Mouse (Mus musculus): ENCODE measurements around the gene Ppfibp1.

Ppfibp1 gene

GRCm38 (mm10) chr6:147042291-147043290, 154.3 kb downstream of the Ppfibp1 start, which contains the start of gene Mrps35:
Mrps35 (plus strand) TSS chr6:147042764.
- peak; percentile 83 for DNase-seq (ENCODE audit: low read depth)

DNA sequence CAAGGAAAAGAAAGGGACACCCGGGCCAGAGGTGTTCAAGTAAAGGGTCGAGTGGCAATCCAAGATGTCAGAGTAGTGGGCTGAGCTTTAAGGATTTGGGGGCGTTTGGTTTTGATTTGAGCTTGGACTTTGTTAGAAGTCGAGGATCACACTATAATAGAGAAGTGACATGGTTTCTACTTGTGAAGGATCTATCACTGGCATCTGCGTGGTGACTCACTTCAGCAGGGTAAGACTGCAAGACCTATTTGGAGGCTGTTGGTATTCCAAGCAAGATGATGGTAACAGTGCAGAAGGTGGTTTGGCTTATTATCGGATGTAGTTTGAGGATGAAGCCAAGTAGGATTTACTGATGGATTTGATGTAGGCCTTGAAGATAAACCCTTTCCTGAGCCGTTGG, 155.3 kb downstream of the Ppfibp1 start:
- peak; percentile 17 for DNase-seq (ENCODE audit: low read depth)

DNA sequence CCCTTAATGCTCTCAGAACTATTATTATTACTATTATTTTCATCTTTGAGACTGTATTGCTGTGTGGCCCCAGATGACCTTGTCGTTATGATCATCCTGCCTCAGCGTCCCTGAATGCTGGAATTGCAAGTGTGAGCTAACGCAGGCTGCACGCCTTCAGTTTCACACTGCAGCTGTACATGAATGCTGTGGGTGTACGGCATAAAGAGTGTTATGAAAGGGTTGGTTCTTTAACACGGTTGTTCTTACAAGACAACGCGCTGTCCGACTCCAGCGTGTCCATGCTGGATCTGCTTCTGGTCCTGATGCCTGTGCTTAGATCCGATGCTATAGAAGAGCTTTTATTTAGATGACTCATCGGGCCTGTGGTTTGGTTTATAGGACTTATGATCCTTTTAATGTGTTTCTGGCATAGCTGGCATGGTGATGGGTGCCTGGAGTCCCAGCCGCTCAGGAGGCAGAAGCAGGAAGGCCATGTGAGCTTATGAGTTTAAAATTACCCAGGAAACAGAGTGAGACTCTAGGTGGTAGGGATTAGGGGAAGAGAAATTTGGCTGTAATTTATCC, 161.0 kb downstream of the Ppfibp1 start:
- DNase-seq (ENCODE audit: low read depth): no peak

DNA sequence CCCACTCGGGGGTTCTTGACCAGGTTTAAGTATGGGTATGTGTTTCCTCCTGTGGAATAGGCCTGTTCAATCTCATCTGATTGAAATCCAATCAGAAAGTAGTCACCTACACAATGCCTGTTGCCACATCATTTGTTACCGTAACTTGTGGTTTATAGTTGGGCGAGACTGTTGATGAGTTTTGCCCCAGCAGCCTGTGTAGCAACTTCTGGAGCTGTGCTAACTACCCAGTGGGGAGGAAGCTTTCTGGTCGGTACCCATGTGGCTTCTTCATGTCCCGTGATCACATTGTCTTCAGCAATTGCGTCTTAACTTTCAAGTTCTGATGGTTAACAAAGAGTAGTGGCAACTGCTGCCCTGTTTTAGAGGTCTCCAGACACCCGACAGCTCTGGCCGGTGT, 163.4 kb downstream of the Ppfibp1 start:
- DNase-seq (ENCODE audit: low read depth): no peak

- DNase-seq (ENCODE audit: low read depth): no peak
Observed at GRCm38 (mm10) chr6:147052440-147052839, 164.2 kb downstream of the Ppfibp1 start.

DNA sequence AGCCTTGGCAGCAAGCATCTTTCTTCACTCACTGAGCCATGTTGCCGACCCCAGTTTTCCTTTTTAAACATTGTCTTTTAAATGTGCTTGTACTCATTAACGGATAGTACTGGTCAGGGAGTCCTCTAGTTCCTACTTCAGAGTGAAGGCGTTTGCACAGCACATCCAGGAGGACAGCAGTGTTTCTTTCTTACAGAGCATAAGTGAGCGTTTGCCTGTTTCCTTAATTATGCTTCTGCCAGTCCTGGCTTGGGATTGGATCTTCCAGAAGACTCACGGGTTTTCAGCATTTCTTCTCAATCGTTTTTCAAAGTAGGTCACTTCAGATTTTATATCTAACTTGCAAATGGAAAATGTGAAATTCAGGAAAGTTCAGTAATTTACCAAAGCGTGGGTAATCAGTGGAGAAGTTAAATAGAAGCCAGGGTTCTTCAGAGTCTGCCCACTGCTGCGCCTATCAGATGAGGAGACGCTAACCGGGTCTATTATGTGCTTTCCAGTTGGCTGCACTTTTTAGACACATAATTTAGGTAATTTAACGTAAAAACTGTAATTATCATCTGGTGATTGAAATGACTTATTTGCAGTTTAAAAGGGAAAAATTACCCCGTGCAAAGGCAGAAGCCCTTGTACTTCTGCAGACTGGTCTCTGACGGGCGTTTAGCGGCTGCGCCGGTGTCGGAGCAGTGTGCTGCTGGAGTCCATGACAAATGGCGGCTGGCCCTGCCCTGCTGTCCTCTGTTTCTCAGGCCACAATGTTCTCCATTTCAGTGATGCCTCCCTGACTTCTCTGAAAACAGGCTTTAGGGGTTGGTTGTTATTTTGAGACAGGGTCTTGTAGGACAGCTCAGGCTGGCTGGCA, 165.7 kb downstream of the Ppfibp1 start:
- no peak for DNase-seq (ENCODE audit: low read depth)

DNA sequence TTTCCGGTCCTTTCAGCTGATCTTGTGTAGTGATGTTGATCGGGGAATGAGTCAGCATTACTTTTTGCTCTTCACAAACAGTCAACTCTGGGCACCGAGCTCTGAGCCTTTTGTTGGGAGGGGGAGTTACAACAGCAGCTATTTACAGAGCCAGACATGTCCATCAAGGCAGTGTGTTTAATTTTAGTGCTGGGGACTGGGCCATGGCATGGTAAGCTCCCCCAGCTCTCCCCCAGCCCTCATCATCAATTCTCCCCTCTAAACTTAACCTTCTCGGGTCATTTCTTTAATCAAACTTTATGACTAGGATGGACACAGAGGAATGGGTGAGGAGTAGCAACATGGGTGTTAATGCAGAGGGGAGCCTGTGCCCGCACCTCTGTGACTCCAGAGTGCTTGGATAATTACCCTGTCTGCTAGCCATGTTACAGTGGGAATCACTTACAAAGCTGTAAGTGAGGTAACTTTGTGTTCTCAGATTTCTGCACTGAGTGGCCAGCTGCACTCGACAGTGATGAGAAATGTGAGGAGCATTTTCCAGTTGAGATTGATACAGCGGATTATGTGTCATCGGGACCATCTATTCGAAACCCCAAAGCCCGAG, 167.2 kb downstream of the Ppfibp1 start:
- no peak for DNase-seq (ENCODE audit: low read depth)

DNA sequence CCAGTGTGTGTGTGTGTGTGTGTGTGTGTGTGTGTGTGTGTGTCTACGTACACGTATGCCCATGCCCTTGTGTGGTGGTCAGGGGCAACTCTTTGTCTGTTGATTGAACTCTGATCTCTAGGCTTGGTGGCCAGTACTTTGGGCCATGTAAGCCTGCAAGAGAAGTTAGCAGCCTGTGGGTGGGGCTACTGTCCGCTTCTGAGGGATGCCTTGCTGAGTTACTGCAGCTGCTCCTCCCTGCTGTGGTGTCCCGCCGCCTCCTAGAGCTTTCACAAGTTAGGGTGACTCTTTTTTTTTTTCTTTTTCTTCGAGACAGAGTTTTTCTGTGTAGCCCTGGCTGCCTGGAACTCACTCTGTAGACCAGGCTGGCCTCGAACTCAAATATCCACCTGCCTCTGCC, 171.0 kb downstream of the Ppfibp1 start:
- no peak for DNase-seq (ENCODE audit: low read depth)

DNA sequence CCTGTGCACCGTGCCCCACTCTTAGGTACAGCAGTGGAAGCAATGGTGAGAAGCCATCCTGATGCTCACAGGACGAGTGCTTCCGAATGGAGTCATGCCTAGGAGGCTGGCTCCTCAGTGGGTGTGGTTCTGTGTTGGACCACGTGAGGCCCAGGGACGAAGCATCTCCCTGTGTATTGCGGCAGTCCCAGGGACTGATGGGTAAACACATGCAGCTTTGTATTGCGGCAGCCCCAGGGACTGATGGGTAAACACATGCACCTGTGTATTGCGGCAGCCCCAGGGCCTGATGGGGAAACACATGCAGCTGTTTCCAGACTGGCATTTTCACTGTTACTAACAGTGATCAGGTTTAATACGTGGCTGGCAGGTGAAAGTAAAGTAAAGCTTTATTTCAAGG, 173.3 kb downstream of the Ppfibp1 start:
- no peak for DNase-seq (ENCODE audit: low read depth)

GRCm38 (mm10) chr6:147062034-147062433, 173.7 kb downstream of the Ppfibp1 start:
- no peak for DNase-seq (ENCODE audit: low read depth)

DNA sequence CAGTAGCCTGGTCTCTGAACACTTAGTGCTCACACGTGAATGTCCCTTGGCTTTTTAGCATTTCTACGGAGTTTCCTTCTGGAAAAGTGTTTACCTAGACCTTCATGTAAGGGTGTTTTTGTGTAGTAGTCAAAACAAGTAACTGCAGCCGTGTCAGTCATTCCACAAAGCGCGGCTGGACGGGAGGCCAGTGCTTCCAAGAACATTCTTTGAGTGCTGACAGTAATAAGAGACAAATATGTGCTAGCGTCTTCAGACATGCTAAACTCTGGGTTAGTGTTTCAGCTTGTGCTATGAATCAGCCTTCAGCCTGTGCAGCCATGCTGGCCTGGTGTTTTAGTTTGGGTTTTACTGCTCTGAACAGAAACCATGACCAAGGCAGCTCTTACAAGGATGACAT, 174.4 kb downstream of the Ppfibp1 start:
- no peak for DNase-seq (ENCODE audit: low read depth)

DNA sequence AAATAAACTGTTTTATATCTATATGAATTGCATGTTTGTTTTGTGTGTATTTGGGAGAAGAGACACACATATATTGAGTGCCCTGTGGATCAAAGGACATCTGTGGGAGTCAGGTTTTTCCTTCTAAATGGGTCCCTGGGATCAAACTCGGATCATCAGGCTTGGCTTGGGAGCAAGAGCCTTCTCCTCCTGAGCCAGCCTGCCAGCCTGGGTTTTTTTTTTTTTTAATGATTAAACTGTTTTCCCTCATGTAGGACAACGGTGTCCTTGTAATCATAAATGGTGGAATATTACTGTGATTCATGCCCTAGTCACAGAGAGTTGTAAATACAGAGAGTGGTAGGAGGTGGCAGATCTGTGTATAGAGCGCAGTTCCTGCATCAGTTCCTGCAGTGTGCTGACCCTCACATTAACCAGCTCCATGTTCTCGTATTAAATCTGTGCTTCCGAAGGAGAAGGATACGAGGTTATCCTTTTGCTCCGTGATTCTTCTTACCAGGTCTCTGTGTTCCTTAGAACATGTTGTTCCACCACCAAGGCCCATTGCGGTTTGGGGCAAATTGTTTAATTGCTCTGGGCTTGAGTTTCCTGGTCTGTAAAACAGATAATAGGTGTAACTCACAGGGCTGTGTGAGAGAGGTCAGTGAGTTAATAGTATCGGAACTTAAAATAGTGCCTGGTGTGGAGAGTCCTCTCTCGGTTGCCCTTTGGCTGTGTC, 176.1 kb downstream of the Ppfibp1 start:
- DNase-seq (ENCODE audit: low read depth): no peak

DNA sequence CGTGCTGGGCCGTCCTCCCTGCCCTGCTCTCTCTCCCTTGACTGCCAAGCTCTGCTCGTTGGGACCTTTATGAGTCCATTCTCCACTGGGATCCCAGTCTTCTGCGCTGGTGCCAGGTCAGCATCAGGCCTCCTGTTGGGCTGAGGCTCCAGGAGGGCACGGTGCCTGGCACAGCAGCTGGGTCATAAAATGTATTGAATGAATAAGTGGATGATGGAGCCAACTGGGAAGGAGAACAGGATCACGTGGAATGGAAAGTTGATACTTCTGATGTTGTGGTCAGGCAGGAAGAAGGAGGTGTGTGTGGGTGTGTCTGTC, 176.6 kb downstream of the Ppfibp1 start:
- no peak for DNase-seq (ENCODE audit: low read depth)

DNA sequence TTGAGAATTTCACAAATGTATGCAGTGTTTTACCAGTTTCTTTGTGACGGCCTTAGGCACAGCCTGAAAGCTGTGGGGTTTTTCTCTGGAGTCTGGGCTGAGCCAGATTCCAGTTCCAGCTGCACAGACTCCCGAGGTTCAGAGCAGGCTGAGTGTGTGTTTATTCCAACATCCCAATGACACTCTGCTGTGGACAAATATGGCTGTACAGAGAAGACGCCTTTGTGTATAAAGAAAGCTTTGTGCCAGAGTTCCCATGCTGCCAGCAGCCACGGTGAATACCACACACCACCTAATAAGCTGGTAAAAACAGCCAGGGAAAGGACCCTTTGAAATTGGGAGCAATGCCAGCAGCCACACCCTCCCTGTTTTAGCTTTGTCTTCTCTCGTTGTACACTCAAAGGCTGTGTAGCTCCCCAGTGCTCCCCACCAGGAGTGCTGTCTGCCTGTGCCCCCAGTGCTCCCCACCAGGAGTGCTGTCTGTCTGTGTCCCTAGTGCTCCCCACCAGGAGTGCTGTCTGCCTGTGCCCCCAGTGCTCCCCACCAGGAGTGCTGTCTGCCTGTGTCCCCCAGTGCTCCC, 187.6 kb downstream of the Ppfibp1 start:
- DNase-seq (ENCODE audit: low read depth): no peak

DNA sequence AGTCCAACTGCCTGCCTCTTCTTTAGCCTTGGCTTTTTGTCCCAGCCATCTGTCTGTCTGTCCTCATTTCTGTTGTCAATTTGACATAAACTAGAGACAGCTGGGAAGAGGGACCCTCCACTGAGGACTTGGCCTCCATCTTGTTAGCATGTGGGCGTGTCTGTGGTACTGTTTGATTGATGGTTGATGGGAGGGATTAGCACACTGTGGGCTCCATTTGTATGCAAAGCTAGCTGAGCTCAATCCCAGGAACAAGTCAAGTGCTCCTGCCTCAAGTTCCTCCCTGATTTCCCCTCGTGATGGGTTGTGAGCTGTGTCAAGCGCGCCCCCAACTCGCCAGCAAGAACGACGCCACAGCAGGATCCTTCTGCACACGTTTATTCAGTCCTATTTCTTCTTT, 188.6 kb downstream of the Ppfibp1 start:
- no peak for DNase-seq (ENCODE audit: low read depth)

DNA sequence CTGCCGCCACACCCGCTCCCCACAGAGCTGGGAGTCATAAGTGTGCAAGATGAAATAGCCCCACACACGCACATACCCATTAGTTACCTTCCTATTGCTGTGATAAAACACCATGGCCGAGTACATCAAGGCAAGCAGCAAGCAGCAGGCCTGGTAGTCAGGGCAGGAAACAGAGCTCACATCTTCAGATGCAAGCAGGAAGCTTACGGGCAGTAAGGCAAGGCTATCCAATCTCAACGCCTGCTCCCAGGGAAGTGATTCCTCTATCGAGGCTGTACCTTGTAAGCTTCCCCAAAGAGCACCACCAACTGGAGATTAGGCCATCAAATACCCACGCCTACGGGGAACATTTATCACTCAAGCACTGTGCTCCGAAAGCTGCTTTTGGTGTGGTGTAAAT, 191.6 kb downstream of the Ppfibp1 start:
- DNase-seq (ENCODE audit: low read depth): no peak
